Mouse (Mus musculus) neural tube, embryonic 11.5 days (tissue): ENCODE data around the gene Utrn. TPM values are rescaled to one million over a fixed set of nuclear protein-coding genes. Genes with fewer than 3 reads are reported as not detected.

ENCODE experiments used
- ATAC-seq: fragments of 200-750 bp; cut with Nextera tagmentation; 2 replicates; pipeline ENCODE4 v1.8.0; 2017; ENCODE audit warnings: moderate number of reproducible peaks, mild to moderate bottlenecking, moderate TSS enrichment, moderate library complexity; ENCODE audit not compliant: insufficient read depth, low FRiP score, low TSS enrichment
- DNase-seq: peaks from one replicate; pipeline ENCODE4 v3.0.0-alpha.2; 2015; ENCODE audit warnings: low spot score
- H3K27ac ChIP-seq: fragments of 300-500 bp; sonication (generic); 2 replicates; pipeline ENCODE4 v1.5.1; 2014; ENCODE audit warnings: low read depth, mild to moderate bottlenecking, low read length
- H3K27me3 ChIP-seq: fragments of 300-500 bp; sonication (generic); 2 replicates; pipeline ENCODE4 v1.6.1; 2014; ENCODE audit warnings: mild to moderate bottlenecking, low read length, mixed read lengths; ENCODE audit not compliant: control insufficient read depth, insufficient read depth
- H3K36me3 ChIP-seq: fragments of 300-500 bp; sonication (generic); 2 replicates; pipeline ENCODE4 v1.6.1; 2014; ENCODE audit warnings: mild to moderate bottlenecking, low read length, moderate library complexity, mixed read lengths; ENCODE audit not compliant: control insufficient read depth, insufficient read depth
- H3K4me1 ChIP-seq: fragments of 300-500 bp; sonication (generic); 2 replicates; pipeline ENCODE4 v1.6.1; 2014; ENCODE audit warnings: low read length, mixed read lengths; ENCODE audit not compliant: control insufficient read depth, insufficient read depth
- H3K4me2 ChIP-seq: fragments of 300-500 bp; sonication (generic); 2 replicates; pipeline ENCODE4 v1.6.1; 2014; ENCODE audit warnings: low read depth, mild to moderate bottlenecking, moderate library complexity
- H3K4me3 ChIP-seq: fragments of 300-500 bp; sonication (generic); 2 replicates; pipeline ENCODE4 v1.5.1; 2014; ENCODE audit warnings: low read depth, low read length
- H3K9ac ChIP-seq: fragments of 300-500 bp; sonication (generic); 2 replicates; pipeline ENCODE4 v1.6.1; 2014; ENCODE audit warnings: mild to moderate bottlenecking, low read length
- H3K9me3 ChIP-seq: fragments of 300-500 bp; sonication (generic); 2 replicates; pipeline ENCODE4 v1.6.1; 2016; ENCODE audit warnings: low read length; ENCODE audit not compliant: control insufficient read depth
- WGBS: fragments of 180-500 bp; shearing (Covaris S2); extraction: QIAGEN DNeasy Blood & Tissue Kit; methylation state at CpG from one replicate; pipeline ENCODE4 v1.1.7; 2014; 5-methylcytosine and 5-hydroxymethylcytosine counted together
- polyA plus RNA-seq: library from polyadenylated mRNA; unstranded; fragments of >200 nt; fragmentation: Nextera tagmentation; extraction: Ambion mirVana; gene quantifications from 2 replicates; pipeline ENCODE4 v1.2.1, GENCODE M21; 2014

Utrn gene
- polyA plus RNA-seq, 1 experiment from 2014 or later: 47.4 TPM

DNA sequence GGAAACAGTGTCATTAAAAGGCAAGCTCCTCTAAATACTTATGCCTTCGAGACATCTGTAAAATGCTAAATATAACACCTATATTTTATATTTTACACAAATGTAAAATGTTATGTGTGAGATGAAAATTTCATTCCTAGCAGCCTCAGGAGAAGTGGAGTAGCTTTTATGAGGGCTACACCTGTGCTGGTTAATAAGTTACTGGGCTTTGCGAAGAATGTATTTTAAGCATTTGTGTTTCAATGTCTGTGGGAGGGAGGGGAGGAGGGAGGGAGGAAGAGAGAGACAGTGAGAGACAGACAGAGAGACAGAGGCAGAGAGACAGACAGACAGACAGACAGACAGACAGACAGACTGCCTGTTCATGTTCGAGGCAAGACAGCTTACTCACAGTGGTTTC, 380.6 kb downstream of the Utrn start:
- Histone ChIP-seq H3K4me2 (no peak overlapping the region), H3K9me3 (no peaks in the 10 kb centered on the region), H3K9ac (no peak overlapping the region), H3K36me3 (no peaks in the 10 kb centered on the region), H3K27ac (no peak overlapping the region), H3K4me3 (no peak overlapping the region), H3K4me1 (no peaks in the 10 kb centered on the region), H3K27me3 (no peaks in the 10 kb centered on the region)
- ATAC-seq (no peak), DNase-seq (no peak)
- 93% methylated on average over 3 of the region's 3 CpGs for WGBS

DNA sequence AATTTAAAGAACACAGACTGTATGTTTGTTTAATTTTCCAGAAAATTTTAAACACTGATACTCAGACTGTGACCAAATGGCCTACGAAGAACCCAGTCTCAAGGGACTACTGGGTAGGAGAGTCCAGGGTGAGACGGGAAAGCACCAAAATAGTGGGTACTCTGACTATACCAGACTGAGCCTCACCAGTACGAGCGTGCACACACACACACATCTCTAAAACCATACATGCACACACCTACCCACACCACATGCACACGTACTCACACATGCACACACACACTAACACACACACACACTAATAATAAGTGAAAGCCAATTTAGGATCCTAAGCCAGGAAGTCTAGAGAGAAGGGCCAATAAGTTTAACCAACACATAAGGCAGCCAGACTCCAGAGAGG, 381.0 kb downstream of the Utrn start:
- H3K4me3 ChIP-seq: no peak overlapping the region
- no peak overlapping the region for H3K27ac ChIP-seq
- H3K4me2 ChIP-seq: no peak overlapping the region
- H3K9me3 ChIP-seq: no peaks in the 10 kb centered on the region
- H3K27me3 ChIP-seq: no peaks in the 10 kb centered on the region
- no peak for ATAC-seq
- no peak for DNase-seq
- H3K36me3 ChIP-seq: no peaks in the 10 kb centered on the region
- no peaks in the 10 kb centered on the region for H3K4me1 ChIP-seq
- WGBS: 94% methylated on average over 5 of the region's 5 CpGs
- no peak overlapping the region for H3K9ac ChIP-seq

- DNase-seq: no peak
These were observed 385.7 kb downstream of the Utrn start for GRCm38 (mm10) chr10:12483494-12483893.

GRCm38 (mm10) chr10:12482975-12483374, 386.2 kb downstream of the Utrn start:
- Histone ChIP-seq H3K9me3 (no peaks in the 10 kb centered on the region), H3K4me1 (no peaks in the 10 kb centered on the region), H3K36me3 (no peaks in the 10 kb centered on the region), H3K27ac (no peak overlapping the region), H3K4me3 (no peak overlapping the region), H3K9ac (no peak overlapping the region), H3K4me2 (no peak overlapping the region), H3K27me3 (no peaks in the 10 kb centered on the region)
- 93% methylated on average over 3 of the region's 3 CpGs for WGBS
- ATAC-seq: no peak
- no peak for DNase-seq

More at GRCm38 (mm10) chr10:12483494-12483893, 385.7 kb downstream of the Utrn start:
- no peak overlapping the region for H3K27ac ChIP-seq
- H3K9me3 ChIP-seq: no peaks in the 10 kb centered on the region
- WGBS: 76% methylated on average over 1 of the region's 1 CpGs
- no peak overlapping the region for H3K4me3 ChIP-seq
- no peak overlapping the region for H3K4me2 ChIP-seq
- H3K9ac ChIP-seq: no peak overlapping the region
- ATAC-seq: no peak
- H3K4me1 ChIP-seq: no peaks in the 10 kb centered on the region
- H3K27me3 ChIP-seq: no peaks in the 10 kb centered on the region
- no peaks in the 10 kb centered on the region for H3K36me3 ChIP-seq

DNA sequence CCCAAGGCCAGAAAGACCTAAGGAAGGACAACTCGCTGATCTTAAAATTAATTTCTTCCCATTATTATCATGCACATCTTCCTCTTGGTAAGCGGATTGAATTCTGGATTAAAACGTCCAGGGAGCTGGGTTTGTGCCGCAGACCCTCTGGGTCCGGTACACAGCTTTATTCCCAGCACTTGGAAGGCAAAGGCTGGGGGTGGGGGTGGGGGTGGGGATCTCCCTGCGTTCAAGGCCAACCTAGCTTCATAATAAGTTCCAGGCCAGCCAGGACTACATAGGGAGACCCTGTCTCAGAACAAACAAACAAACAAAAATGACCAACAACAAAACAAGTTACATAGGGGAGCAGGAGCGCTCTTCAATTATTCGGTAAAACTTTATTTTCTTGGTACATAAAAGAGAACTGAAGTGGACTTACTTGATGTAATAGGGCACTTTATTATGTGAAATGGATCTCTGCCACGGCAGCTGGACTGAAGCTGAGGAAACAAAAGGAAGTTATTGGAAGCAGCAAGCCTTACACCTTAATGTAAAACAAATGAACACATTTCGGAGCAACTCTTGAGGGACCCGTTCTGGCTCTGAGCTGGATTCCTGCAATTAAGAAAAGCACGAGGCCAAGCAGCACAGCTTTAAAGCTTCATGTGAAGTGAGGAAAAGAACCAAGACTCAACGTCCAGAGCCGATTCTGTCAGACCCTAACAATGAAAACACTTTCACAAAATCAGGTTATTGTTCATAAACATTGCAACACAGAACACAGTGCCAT, 394.1 kb downstream of the Utrn start:
- H3K9me3 ChIP-seq: no peaks in the 10 kb centered on the region
- no peak overlapping the region for H3K4me3 ChIP-seq
- no peaks in the 10 kb centered on the region for H3K27me3 ChIP-seq
- H3K4me2 ChIP-seq: no peak overlapping the region
- 76% methylated on average over 14 of the region's 14 CpGs for WGBS
- no peaks in the 10 kb centered on the region for H3K4me1 ChIP-seq
- ATAC-seq: no peak
- H3K27ac ChIP-seq: no peak overlapping the region
- DNase-seq: no peak
- H3K9ac ChIP-seq: no peak overlapping the region
- H3K36me3 ChIP-seq: no peaks in the 10 kb centered on the region

DNA sequence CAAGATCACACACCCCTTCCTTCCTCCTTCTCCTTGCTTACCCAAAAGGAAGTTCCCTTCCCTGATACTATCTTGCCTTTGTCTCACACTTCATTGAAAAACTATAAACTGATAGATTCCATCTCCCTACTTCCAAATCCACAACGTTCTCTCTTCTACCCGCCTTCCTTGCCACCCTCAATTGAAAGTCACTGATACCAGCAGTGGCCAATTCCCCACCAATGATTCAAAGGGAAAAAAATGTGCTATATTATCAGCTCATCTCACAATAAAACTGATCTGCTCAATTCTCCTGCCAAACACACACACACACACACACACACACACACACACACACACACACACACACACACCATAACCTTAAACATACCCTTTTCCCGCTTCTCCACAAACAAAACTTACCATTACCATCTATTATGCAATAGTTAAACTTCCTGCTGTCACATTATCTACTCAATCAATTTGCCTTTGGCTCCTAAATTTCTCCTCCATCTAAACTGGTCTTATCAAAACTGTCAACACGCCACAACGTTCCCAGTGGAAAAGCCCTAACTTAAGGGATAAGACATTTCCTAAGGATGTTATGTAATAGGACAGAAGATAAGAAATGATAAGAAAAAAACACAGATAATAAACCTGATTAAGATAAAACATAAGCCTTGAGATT, 399.6 kb downstream of the Utrn start:
- Histone ChIP-seq H3K9ac (no peak overlapping the region), H3K9me3 (no peaks in the 10 kb centered on the region), H3K4me1 (no peaks in the 10 kb centered on the region), H3K27ac (no peak overlapping the region), H3K4me3 (no peak overlapping the region), H3K4me2 (no peak overlapping the region), H3K27me3 (no peaks in the 10 kb centered on the region), H3K36me3 (no peaks in the 10 kb centered on the region)
- 82% methylated on average over 5 of the region's 5 CpGs for WGBS
- no peak for ATAC-seq
- no peak for DNase-seq

- H3K4me1 ChIP-seq: no peaks in the 10 kb centered on the region
- no peaks in the 10 kb centered on the region for H3K36me3 ChIP-seq
- no peak for ATAC-seq
- DNase-seq: no peak
- H3K9me3 ChIP-seq: no peaks in the 10 kb centered on the region
- WGBS: 37% methylated on average over 2 of the region's 2 CpGs
- no peak overlapping the region for H3K4me3 ChIP-seq
- H3K9ac ChIP-seq: no peak overlapping the region
- no peak overlapping the region for H3K27ac ChIP-seq
- no peak overlapping the region for H3K4me2 ChIP-seq
- H3K27me3 ChIP-seq: no peaks in the 10 kb centered on the region
These were observed 401.6 kb downstream of the Utrn start for GRCm38 (mm10) chr10:12467544-12467943.

GRCm38 (mm10) chr10:12460945-12461344, 408.2 kb downstream of the Utrn start:
- Histone ChIP-seq H3K4me2 (no peak overlapping the region), H3K9ac (no peak overlapping the region), H3K4me3 (no peak overlapping the region), H3K27me3 (no peaks in the 10 kb centered on the region), H3K4me1 (no peaks in the 10 kb centered on the region), H3K36me3 (no peaks in the 10 kb centered on the region), H3K27ac (no peak overlapping the region), H3K9me3 (no peaks in the 10 kb centered on the region)
- DNase-seq: no peak
- no peak for ATAC-seq

DNA sequence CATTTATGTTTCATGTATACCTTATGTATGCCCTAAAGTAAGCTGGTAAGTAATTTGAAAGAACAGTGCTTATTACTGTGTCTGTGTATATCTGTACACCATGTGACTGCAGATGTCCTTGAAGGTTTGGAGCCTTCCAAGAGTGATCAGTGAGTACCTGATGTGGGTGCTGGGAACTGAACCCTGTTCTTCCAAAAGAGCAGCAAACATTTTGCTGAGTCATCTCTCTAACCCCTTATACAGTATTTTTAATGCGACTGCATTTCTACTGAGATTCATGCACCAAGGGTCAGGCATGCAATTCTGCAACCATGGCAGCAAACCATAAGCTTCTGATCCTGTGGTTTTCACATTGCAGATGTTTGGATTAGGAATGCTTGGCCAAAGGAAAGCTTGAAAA, 412.3 kb downstream of the Utrn start:
- H3K4me3 ChIP-seq: no peak overlapping the region
- H3K9ac ChIP-seq: no peak overlapping the region
- DNase-seq: no peak
- H3K36me3 ChIP-seq: no peaks in the 10 kb centered on the region
- no peaks in the 10 kb centered on the region for H3K4me1 ChIP-seq
- H3K27me3 ChIP-seq: no peaks in the 10 kb centered on the region
- H3K27ac ChIP-seq: no peak overlapping the region
- no peak overlapping the region for H3K4me2 ChIP-seq
- no peak for ATAC-seq
- WGBS: 96% methylated on average over 1 of the region's 1 CpGs
- no peaks in the 10 kb centered on the region for H3K9me3 ChIP-seq
